Mouse (Mus musculus): ENCODE measurements around the gene Phlda3. TPM values are rescaled to one million over a fixed set of nuclear protein-coding genes. Genes with fewer than 3 reads are reported as not detected.

The Phlda3 gene
- total and polyA plus RNA-seq, 2 experiments from 2014 or later, result 27.2 to 30.3 TPM

- whole genome bisulfite sequencing, result 6% methylated on average over 35 of the region's 35 CpGs
Measured at GRCm38 (mm10) chr1:135728631-135729366, 37.1 kb upstream of the Phlda3 start.

GRCm38 (mm10) chr1:135729367-135729713 is 36.6 kb upstream of the Phlda3 start:
- Histone ChIP-seq H3K27me3 (ENCODE audit: insufficient read depth, low read length) (no peaks in the 10 kb centered on the region), H3K9ac (peak overlapping the region; percentile 51), H3K4me2 (ENCODE audit: low read depth) (peak overlapping the region; percentile 58), H3K9me3 (ENCODE audit: low read length) (no peaks in the 10 kb centered on the region), H3K36me3 (ENCODE audit: insufficient read depth) (no peaks in the 10 kb centered on the region), H3K4me1 (ENCODE audit: insufficient read depth) (0 out of 2 replicates have a peak, but pooled peaks cover 4% of the 10 kb centered on the region), H3K4me3 (ENCODE audit: low read depth, low read length) (peak overlapping the region; percentile 38), H3K27ac (ENCODE audit: low read depth, low read length) (no peak overlapping the region)
- no peak for TF ChIP-seq CTCF (IDR thresholded peaks at IDR 0.05; ENCODE audit: low read depth)
- WGBS, result under 1% methylated on average over 11 of the region's 11 CpGs
- DNase-seq, result no peak
- peak; percentile 16; the same call in 1 of the 2 replicates for ATAC-seq

More at GRCm38 (mm10) chr1:135728631-135729366, 37.1 kb upstream of the Phlda3 start:
- no peak for TF ChIP-seq CTCF (IDR thresholded peaks at IDR 0.05; ENCODE audit: low read depth)
- H3K4me3 ChIP-seq (ENCODE audit: low read depth, low read length), result peak overlapping the region; percentile 38
- H3K9ac ChIP-seq, result peak overlapping the region; percentile 51
- no peaks in the 10 kb centered on the region for H3K36me3 ChIP-seq (ENCODE audit: insufficient read depth)
- ATAC-seq, result peak; percentile 91
- H3K9me3 ChIP-seq (ENCODE audit: low read length), result no peaks in the 10 kb centered on the region
- 0 out of 2 replicates have a peak, but pooled peaks cover 4% of the 10 kb centered on the region for H3K4me1 ChIP-seq (ENCODE audit: insufficient read depth)
- no peak overlapping the region for H3K27ac ChIP-seq (ENCODE audit: low read depth, low read length)
- DNase-seq, result peak; percentile 87
- no peaks in the 10 kb centered on the region for H3K27me3 ChIP-seq (ENCODE audit: insufficient read depth, low read length)
- H3K4me2 ChIP-seq (ENCODE audit: low read depth), result peak overlapping the region; percentile 58

GRCm38 (mm10) chr1:135729821-135730220 is 36.1 kb upstream of the Phlda3 start:
- Histone ChIP-seq H3K27me3 (ENCODE audit: insufficient read depth, low read length) (no peaks in the 10 kb centered on the region), H3K9ac (no peak overlapping the region), H3K9me3 (ENCODE audit: low read length) (no peaks in the 10 kb centered on the region), H3K4me3 (ENCODE audit: low read depth, low read length) (peak overlapping the region; percentile 38), H3K27ac (ENCODE audit: low read depth, low read length) (peak overlapping the region; percentile 9; the same call in 1 of the 2 replicates), H3K36me3 (ENCODE audit: insufficient read depth) (no peaks in the 10 kb centered on the region), H3K4me1 (ENCODE audit: insufficient read depth) (0 out of 2 replicates have a peak, but pooled peaks cover 4% of the 10 kb centered on the region), H3K4me2 (ENCODE audit: low read depth) (peak overlapping the region; percentile 58)
- DNase-seq (no peak), ATAC-seq (no peak)
- no peak for TF ChIP-seq CTCF (IDR thresholded peaks at IDR 0.05; ENCODE audit: low read depth)
- WGBS, result 20% methylated on average over 4 of the region's 4 CpGs

- DNase-seq (no peak), ATAC-seq (no peak)
- no peak overlapping the region for H3K27ac ChIP-seq (ENCODE audit: low read depth, low read length)
- 0 out of 2 replicates have a peak, but pooled peaks cover 4% of the 10 kb centered on the region for H3K4me1 ChIP-seq (ENCODE audit: insufficient read depth)
- H3K9ac ChIP-seq, result 0 out of 2 replicates have a peak overlapping the region, but pooled peaks have one; percentile 28
- 59% methylated on average over 3 of the region's 3 CpGs for WGBS
- H3K4me3 ChIP-seq (ENCODE audit: low read depth, low read length), result no peak overlapping the region
- H3K27me3 ChIP-seq (ENCODE audit: insufficient read depth, low read length), result no peaks in the 10 kb centered on the region
- peak overlapping the region; percentile 58 for H3K4me2 ChIP-seq (ENCODE audit: low read depth)
- no peak for TF ChIP-seq CTCF (IDR thresholded peaks at IDR 0.05; ENCODE audit: low read depth)
- no peaks in the 10 kb centered on the region for H3K9me3 ChIP-seq (ENCODE audit: low read length)
- no peaks in the 10 kb centered on the region for H3K36me3 ChIP-seq (ENCODE audit: insufficient read depth)
Measured at GRCm38 (mm10) chr1:135730296-135730695, 35.6 kb upstream of the Phlda3 start.

GRCm38 (mm10) chr1:135731393-135731792 is 34.5 kb upstream of the Phlda3 start:
- DNase-seq (no peak), ATAC-seq (no peak)
- H3K36me3 ChIP-seq (ENCODE audit: insufficient read depth), result no peaks in the 10 kb centered on the region
- no peaks in the 10 kb centered on the region for H3K9me3 ChIP-seq (ENCODE audit: low read length)
- H3K4me1 ChIP-seq (ENCODE audit: insufficient read depth), result 0 out of 2 replicates have a peak, but pooled peaks cover 4% of the 10 kb centered on the region
- H3K27me3 ChIP-seq (ENCODE audit: insufficient read depth, low read length), result no peaks in the 10 kb centered on the region
- 65% methylated on average over 7 of the region's 7 CpGs for WGBS
- no peak overlapping the region for H3K4me2 ChIP-seq (ENCODE audit: low read depth)
- no peak overlapping the region for H3K9ac ChIP-seq
- no peak overlapping the region for H3K4me3 ChIP-seq (ENCODE audit: low read depth, low read length)
- no peak overlapping the region for H3K27ac ChIP-seq (ENCODE audit: low read depth, low read length)
- TF ChIP-seq CTCF (IDR thresholded peaks at IDR 0.05; ENCODE audit: low read depth), result no peak

GRCm38 (mm10) chr1:135731897-135732684 is 33.8 kb upstream of the Phlda3 start:
- Histone ChIP-seq H3K9ac (no peak overlapping the region), H3K4me1 (ENCODE audit: insufficient read depth) (0 out of 2 replicates have a peak, but pooled peaks cover 4% of the 10 kb centered on the region), H3K9me3 (ENCODE audit: low read length) (no peaks in the 10 kb centered on the region), H3K36me3 (ENCODE audit: insufficient read depth) (no peaks in the 10 kb centered on the region), H3K4me3 (ENCODE audit: low read depth, low read length) (no peak overlapping the region), H3K27me3 (ENCODE audit: insufficient read depth, low read length) (no peaks in the 10 kb centered on the region), H3K27ac (ENCODE audit: low read depth, low read length) (no peak overlapping the region), H3K4me2 (ENCODE audit: low read depth) (no peak overlapping the region)
- WGBS, result 29% methylated on average over 11 of the region's 11 CpGs
- ATAC-seq (peak; percentile 37), DNase-seq (peak; percentile 61)
- TF ChIP-seq CTCF (IDR thresholded peaks at IDR 0.05; ENCODE audit: low read depth), result no peak
